Mouse (Mus musculus): ENCODE results near the gene Ppm1b. TPM values are rescaled to one million over a fixed set of nuclear protein-coding genes. Genes with fewer than 3 reads are reported as not detected.

The Ppm1b gene
- polyA plus RNA-seq, 1 experiment from 2014 or later = 100 TPM

- no peaks in the 10 kb centered on the region for H3K9me3 ChIP-seq (ENCODE audit: control insufficient read depth, low read length)
- H3K27ac ChIP-seq (ENCODE audit: low read depth, low read length) = no peak overlapping the region
- H3K4me1 ChIP-seq (ENCODE audit: control insufficient read depth, insufficient read depth, low read length) = no peaks in the 10 kb centered on the region
- no peak overlapping the region for H3K9ac ChIP-seq (ENCODE audit: low read length)
- no peaks in the 10 kb centered on the region for H3K27me3 ChIP-seq (ENCODE audit: control insufficient read depth, insufficient read depth, low read length)
- ATAC-seq (ENCODE audit: insufficient read depth, low FRiP score, low TSS enrichment) = no peak
- 80% methylated on average over 3 of the region's 3 CpGs for WGBS
- no peaks in the 10 kb centered on the region; the same call in 1 of the 2 replicates for H3K36me3 ChIP-seq (ENCODE audit: control insufficient read depth, insufficient read depth, low read length)
- no peak for DNase-seq (ENCODE audit: low spot score)
- H3K4me2 ChIP-seq (ENCODE audit: low read depth) = no peak overlapping the region
- no peak overlapping the region for H3K4me3 ChIP-seq (ENCODE audit: low read depth, low read length)
Observed at GRCm38 (mm10) chr17:84987834-84988410, 31.4 kb downstream of the Ppm1b start.

- Histone ChIP-seq H3K4me3 (ENCODE audit: low read depth, low read length) (no peak overlapping the region), H3K9ac (ENCODE audit: low read length) (no peak overlapping the region), H3K4me1 (ENCODE audit: control insufficient read depth, insufficient read depth, low read length) (no peaks in the 10 kb centered on the region), H3K9me3 (ENCODE audit: control insufficient read depth, low read length) (no peaks in the 10 kb centered on the region), H3K36me3 (ENCODE audit: control insufficient read depth, insufficient read depth, low read length) (no peaks in the 10 kb centered on the region; the same call in 1 of the 2 replicates), H3K27ac (ENCODE audit: low read depth, low read length) (no peak overlapping the region), H3K27me3 (ENCODE audit: control insufficient read depth, insufficient read depth, low read length) (no peaks in the 10 kb centered on the region), H3K4me2 (ENCODE audit: low read depth) (no peak overlapping the region)
- ATAC-seq (ENCODE audit: insufficient read depth, low FRiP score, low TSS enrichment) = no peak
- DNase-seq (ENCODE audit: low spot score) = no peak
Observed at GRCm38 (mm10) chr17:84988514-84988913, 32.0 kb downstream of the Ppm1b start.

GRCm38 (mm10) chr17:84995844-84996243 lies 39.3 kb downstream of the Ppm1b start:
- Histone ChIP-seq H3K27ac (ENCODE audit: low read depth, low read length) (no peak overlapping the region), H3K27me3 (ENCODE audit: control insufficient read depth, insufficient read depth, low read length) (no peaks in the 10 kb centered on the region), H3K9ac (ENCODE audit: low read length) (no peak overlapping the region), H3K4me1 (ENCODE audit: control insufficient read depth, insufficient read depth, low read length) (no peaks in the 10 kb centered on the region), H3K9me3 (ENCODE audit: control insufficient read depth, low read length) (no peaks in the 10 kb centered on the region), H3K4me2 (ENCODE audit: low read depth) (no peak overlapping the region), H3K36me3 (ENCODE audit: control insufficient read depth, insufficient read depth, low read length) (peaks cover 2% of the 10 kb centered on the region; the same call in 1 of the 2 replicates), H3K4me3 (ENCODE audit: low read depth, low read length) (no peak overlapping the region)
- WGBS = 91% methylated on average over 6 of the region's 6 CpGs
- ATAC-seq (ENCODE audit: insufficient read depth, low FRiP score, low TSS enrichment) (no peak), DNase-seq (ENCODE audit: low spot score) (no peak)

GRCm38 (mm10) chr17:84997639-84998038 lies 41.1 kb downstream of the Ppm1b start:
- Histone ChIP-seq H3K27me3 (ENCODE audit: control insufficient read depth, insufficient read depth, low read length) (no peaks in the 10 kb centered on the region), H3K27ac (ENCODE audit: low read depth, low read length) (no peak overlapping the region), H3K4me1 (ENCODE audit: control insufficient read depth, insufficient read depth, low read length) (no peaks in the 10 kb centered on the region), H3K9ac (ENCODE audit: low read length) (no peak overlapping the region), H3K36me3 (ENCODE audit: control insufficient read depth, insufficient read depth, low read length) (peaks cover 2% of the 10 kb centered on the region; the same call in 1 of the 2 replicates), H3K4me2 (ENCODE audit: low read depth) (no peak overlapping the region), H3K9me3 (ENCODE audit: control insufficient read depth, low read length) (no peaks in the 10 kb centered on the region), H3K4me3 (ENCODE audit: low read depth, low read length) (no peak overlapping the region)
- WGBS = 88% methylated on average over 1 of the region's 1 CpGs
- DNase-seq (ENCODE audit: low spot score) = no peak
- no peak for ATAC-seq (ENCODE audit: insufficient read depth, low FRiP score, low TSS enrichment)

- Histone ChIP-seq H3K4me3 (ENCODE audit: low read depth, low read length) (no peak overlapping the region), H3K4me2 (ENCODE audit: low read depth) (no peak overlapping the region), H3K36me3 (ENCODE audit: control insufficient read depth, insufficient read depth, low read length) (0 out of 2 replicates have a peak, but pooled peaks cover 2% of the 10 kb centered on the region), H3K9ac (ENCODE audit: low read length) (no peak overlapping the region), H3K9me3 (ENCODE audit: control insufficient read depth, low read length) (no peaks in the 10 kb centered on the region), H3K27ac (ENCODE audit: low read depth, low read length) (no peak overlapping the region), H3K27me3 (ENCODE audit: control insufficient read depth, insufficient read depth, low read length) (no peaks in the 10 kb centered on the region), H3K4me1 (ENCODE audit: control insufficient read depth, insufficient read depth, low read length) (no peaks in the 10 kb centered on the region)
- 87% methylated on average over 10 of the region's 10 CpGs for WGBS
- ATAC-seq (ENCODE audit: insufficient read depth, low FRiP score, low TSS enrichment) = no peak
- DNase-seq (ENCODE audit: low spot score) = no peak
Observed at GRCm38 (mm10) chr17:84999636-85000035, 43.1 kb downstream of the Ppm1b start.

- DNase-seq (ENCODE audit: low spot score) (no peak), ATAC-seq (ENCODE audit: insufficient read depth, low FRiP score, low TSS enrichment) (no peak)
- Histone ChIP-seq H3K27ac (ENCODE audit: low read depth, low read length) (no peak overlapping the region), H3K9ac (ENCODE audit: low read length) (no peak overlapping the region), H3K9me3 (ENCODE audit: control insufficient read depth, low read length) (no peaks in the 10 kb centered on the region), H3K4me1 (ENCODE audit: control insufficient read depth, insufficient read depth, low read length) (no peaks in the 10 kb centered on the region), H3K4me3 (ENCODE audit: low read depth, low read length) (no peak overlapping the region), H3K4me2 (ENCODE audit: low read depth) (no peak overlapping the region), H3K27me3 (ENCODE audit: control insufficient read depth, insufficient read depth, low read length) (no peaks in the 10 kb centered on the region), H3K36me3 (ENCODE audit: control insufficient read depth, insufficient read depth, low read length) (peaks cover 2% of the 10 kb centered on the region; the same call in 1 of the 2 replicates)
- 84% methylated on average over 6 of the region's 6 CpGs for WGBS
Observed at GRCm38 (mm10) chr17:85013485-85013884, 56.9 kb downstream of the Ppm1b start.

GRCm38 (mm10) chr17:85014632-85015031 lies 58.1 kb downstream of the Ppm1b start:
- Histone ChIP-seq H3K9ac (ENCODE audit: low read length) (no peak overlapping the region), H3K36me3 (ENCODE audit: control insufficient read depth, insufficient read depth, low read length) (peaks cover 2% of the 10 kb centered on the region; the same call in 1 of the 2 replicates), H3K4me2 (ENCODE audit: low read depth) (no peak overlapping the region), H3K27me3 (ENCODE audit: control insufficient read depth, insufficient read depth, low read length) (no peaks in the 10 kb centered on the region), H3K4me1 (ENCODE audit: control insufficient read depth, insufficient read depth, low read length) (no peaks in the 10 kb centered on the region), H3K9me3 (ENCODE audit: control insufficient read depth, low read length) (no peaks in the 10 kb centered on the region), H3K27ac (ENCODE audit: low read depth, low read length) (no peak overlapping the region), H3K4me3 (ENCODE audit: low read depth, low read length) (no peak overlapping the region)
- ATAC-seq (ENCODE audit: insufficient read depth, low FRiP score, low TSS enrichment) (no peak), DNase-seq (ENCODE audit: low spot score) (no peak)
- 94% methylated on average over 3 of the region's 3 CpGs for WGBS

- DNase-seq (ENCODE audit: low spot score) (no peak), ATAC-seq (ENCODE audit: insufficient read depth, low FRiP score, low TSS enrichment) (no peak)
- WGBS = 94% methylated on average over 3 of the region's 3 CpGs
- Histone ChIP-seq H3K9me3 (ENCODE audit: control insufficient read depth, low read length) (no peaks in the 10 kb centered on the region), H3K9ac (ENCODE audit: low read length) (no peak overlapping the region), H3K4me2 (ENCODE audit: low read depth) (no peak overlapping the region), H3K4me3 (ENCODE audit: low read depth, low read length) (no peak overlapping the region), H3K27ac (ENCODE audit: low read depth, low read length) (no peak overlapping the region), H3K4me1 (ENCODE audit: control insufficient read depth, insufficient read depth, low read length) (no peaks in the 10 kb centered on the region), H3K27me3 (ENCODE audit: control insufficient read depth, insufficient read depth, low read length) (no peaks in the 10 kb centered on the region), H3K36me3 (ENCODE audit: control insufficient read depth, insufficient read depth, low read length) (no peaks in the 10 kb centered on the region)
Observed at GRCm38 (mm10) chr17:85018344-85018743, 61.8 kb downstream of the Ppm1b start.

GRCm38 (mm10) chr17:85018794-85019193 lies 62.3 kb downstream of the Ppm1b start:
- no peaks in the 10 kb centered on the region for H3K4me1 ChIP-seq (ENCODE audit: control insufficient read depth, insufficient read depth, low read length)
- 87% methylated on average over 5 of the region's 5 CpGs for WGBS
- no peaks in the 10 kb centered on the region for H3K36me3 ChIP-seq (ENCODE audit: control insufficient read depth, insufficient read depth, low read length)
- H3K27me3 ChIP-seq (ENCODE audit: control insufficient read depth, insufficient read depth, low read length) = no peaks in the 10 kb centered on the region
- ATAC-seq (ENCODE audit: insufficient read depth, low FRiP score, low TSS enrichment) (no peak), DNase-seq (ENCODE audit: low spot score) (no peak)
- H3K9ac ChIP-seq (ENCODE audit: low read length) = no peak overlapping the region
- H3K4me2 ChIP-seq (ENCODE audit: low read depth) = no peak overlapping the region
- H3K9me3 ChIP-seq (ENCODE audit: control insufficient read depth, low read length) = no peaks in the 10 kb centered on the region
- no peak overlapping the region for H3K27ac ChIP-seq (ENCODE audit: low read depth, low read length)
- H3K4me3 ChIP-seq (ENCODE audit: low read depth, low read length) = no peak overlapping the region

Measured in neural tube, embryonic 11.5 days (tissue).